Mouse (Mus musculus) ES-E14 (cell line): ENCODE data around the gene Dgkb.

ENCODE experiments used
- MAFK ChIP-seq: IDR thresholded peaks from 2 replicates; pipeline ENCODE4 v1.6.1; 2014; ENCODE audit warnings: mild to moderate bottlenecking, low read depth, low read length, inconsistent platforms; ENCODE audit not compliant: insufficient read depth
- ZC3H11A ChIP-seq: IDR thresholded peaks from 2 replicates; pipeline ENCODE4 v1.6.1; 2012; ENCODE audit warnings: low read depth, mild to moderate bottlenecking, inconsistent platforms, low read length, borderline replicate concordance

DNA sequence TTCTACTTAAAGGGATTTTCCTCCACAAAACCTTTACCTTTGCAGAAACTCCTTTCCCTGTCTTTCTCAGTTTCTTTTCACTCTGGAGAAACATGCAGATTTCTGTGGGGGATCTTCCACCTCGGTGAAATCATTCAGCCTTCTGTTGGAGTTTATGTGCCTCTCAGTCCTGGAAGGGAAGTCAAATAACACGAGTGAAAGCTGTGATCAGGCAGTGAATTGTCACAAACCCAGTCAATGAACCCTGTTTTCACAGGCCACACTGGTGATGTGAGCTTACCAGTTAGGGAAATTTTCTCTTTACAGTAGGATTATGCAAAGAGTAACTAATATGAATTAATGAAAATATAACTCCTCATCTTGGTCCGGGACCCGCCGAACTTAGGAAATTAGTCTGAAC lies 229.7 kb downstream of the Dgkb start:
- TF ChIP-seq MAFK, result no peak
- no peak for TF ChIP-seq ZC3H11A
